ENCODE assay signal across 10 mouse cellular contexts in genomic region chr13:64205186-64205585, GRCm38 (mm10). TPM values are rescaled to one million over a fixed set of nuclear protein-coding genes. Genes with fewer than 3 reads are reported as not detected.
A peak's percentile ranks its signal among the peaks of the same experiment; 100 is the strongest.
DNase-seq lines count a peak whose midpoint lies in the region; ATAC-seq and TF ChIP-seq lines count a peak whose summit lies in the region.
"Had no signal": no experiment of that assay in that cellular context is flagged by ENCODE, and none has a peak within 500 bp of the region (broad histone marks: within the 10 kb centered on the region; RNA-seq: fewer than 3 reads in every experiment).

No protein-coding gene starts in this region.

- no peaks in the 10 kb centered on the region for H3K9me3 ChIP-seq in heart, postnatal 0 days (replicated peaks; ENCODE audit: control insufficient read depth, low read length)
- no peaks in the 10 kb centered on the region for H3K9me3 ChIP-seq in hindbrain, embryonic 14.5 days (ENCODE audit: control insufficient read depth, low read length)
- H3K9me3 ChIP-seq: G1E; megakaryocyte, embryonic 14.5 days had no signal

- peak; percentile 38 for DNase-seq in heart, postnatal 0 days (ENCODE audit: low spot score)
- no peak for DNase-seq in heart, adult 2 months
- no peak for DNase-seq in Patski (ENCODE audit: low read depth, low spot score)
- DNase-seq in hindbrain, embryonic 14.5 days (ENCODE audit: low spot score) = no peak
- peak; percentile 64 for DNase-seq in lung, postnatal 10 days
- DNase-seq in urinary bladder, postnatal 10 days (ENCODE audit: low spot score) = no peak
- no peak for DNase-seq in right cerebral cortex, postnatal 36 days (ENCODE audit: low spot score in 2 of 2)
- DNase-seq in gastrocnemius, postnatal 14 days = no peak

- peaks cover 13% of the 10 kb centered on the region for H3K36me3 ChIP-seq in heart, postnatal 0 days (replicated peaks; ENCODE audit: control insufficient read depth, insufficient read depth, low read length)
- H3K36me3 ChIP-seq in heart, adult 2 months (ENCODE audit: control insufficient read depth, insufficient read depth, low read length) = no peaks in the 10 kb centered on the region
- H3K36me3 ChIP-seq in hindbrain, embryonic 14.5 days (replicated peaks; ENCODE audit: control insufficient read depth, insufficient read depth) = no peaks in the 10 kb centered on the region
- H3K36me3 ChIP-seq: G1E had no signal

- peak; percentile 85 for ATAC-seq in heart, postnatal 0 days (ENCODE audit: insufficient read depth, low read depth)
- ATAC-seq in Patski = no peak
- peak; percentile 59; the same call in 1 of the 2 replicates for ATAC-seq in hindbrain, embryonic 14.5 days (ENCODE audit: low FRiP score)

- peak; percentile 67 for TF ChIP-seq CTCF in heart, postnatal 0 days (IDR thresholded peaks at IDR 0.05; ENCODE audit: low read depth)
- TF ChIP-seq CTCF in heart, adult 2 months (IDR thresholded peaks at IDR 0.05) = no peak; the same call in 1 of the 2 replicates
- TF ChIP-seq CTCF in Patski (IDR thresholded peaks at IDR 0.05) = peak; percentile 22

- CTCF ChIA-PET in Patski (lab: Charles Lee) = interaction anchor here (0.7 to 2.7 kb wide), 3 partner anchors 24 to 54 kb away, joined by 3 to 9 read pairs (median 3); no protein-coding TSS in a partner anchor

- H3K27me3 ChIP-seq in heart, postnatal 0 days (ENCODE audit: control insufficient read depth, insufficient read depth, low read length) = no peaks in the 10 kb centered on the region
- H3K27me3 ChIP-seq in heart, adult 2 months (ENCODE audit: control insufficient read depth, insufficient read depth, low read length) = no peaks in the 10 kb centered on the region
- no peaks in the 10 kb centered on the region for H3K27me3 ChIP-seq in Patski
- no peaks in the 10 kb centered on the region for H3K27me3 ChIP-seq in hindbrain, embryonic 14.5 days (ENCODE audit: control insufficient read depth, insufficient read depth, low read length)
- H3K27me3 ChIP-seq: megakaryocyte, embryonic 14.5 days had no signal

- in situ Hi-C loops in Patski (cut with MboI; ENCODE audit: low pct_unique_long_range_greater_than_20kb) = no loop called here

- H3K27ac ChIP-seq in heart, postnatal 0 days (ENCODE audit: low read depth) = no peak overlapping the region
- no peak overlapping the region for H3K27ac ChIP-seq in heart, adult 2 months
- H3K27ac ChIP-seq in hindbrain, embryonic 14.5 days = no peak overlapping the region

- TF ChIP-seq POLR2A in heart, adult 2 months (IDR thresholded peaks at IDR 0.05; ENCODE audit: insufficient read depth, low read depth, low read length) = no peak

- POLR2A ChIA-PET in Patski (lab: Charles Lee) = interaction anchor here (0.5 kb wide), 1 partner anchor 73 kb away, joined by 4 read pairs; no protein-coding TSS in a partner anchor

- H3K4me3 ChIP-seq in heart, postnatal 0 days (ENCODE audit: low read depth, low read length) = no peak overlapping the region
- no peak overlapping the region for H3K4me3 ChIP-seq in heart, adult 2 months
- H3K4me3 ChIP-seq in hindbrain, embryonic 14.5 days (replicated peaks; ENCODE audit: low read length) = no peak overlapping the region
- H3K4me3 ChIP-seq: megakaryocyte, embryonic 14.5 days had no signal

- TF ChIP-seq EP300 in heart, postnatal 0 days (IDR thresholded peaks at IDR 0.05; ENCODE audit: low read depth) = no peak
- TF ChIP-seq EP300 in heart, adult 2 months (IDR thresholded peaks at IDR 0.05; ENCODE audit: insufficient read depth, low read depth, low read length) = no peak

- no peaks in the 10 kb centered on the region for H3K79me2 ChIP-seq in heart, adult 2 months (replicated peaks; ENCODE audit: control insufficient read depth, insufficient read depth, low read length)

- 50% methylated on average over 2 of the region's 2 CpGs for WGBS in heart, postnatal 0 days
- 27% methylated on average over 2 of the region's 2 CpGs for WGBS in heart, adult 2 months
- WGBS in hindbrain, embryonic 14.5 days = 32% methylated on average over 2 of the region's 2 CpGs

- no peak overlapping the region for H3K4me2 ChIP-seq in heart, postnatal 0 days (ENCODE audit: low read depth, low read length)
- H3K4me2 ChIP-seq in hindbrain, embryonic 14.5 days (replicated peaks) = no peak overlapping the region

- intact Hi-C loops in heart, adult 2 months (cut with DNase I) = no loop called here
- intact Hi-C loops in gastrocnemius, postnatal 14 days (cut with DNase I; ENCODE audit: low total_unique reads) = no loop called here

- no peak overlapping the region for H3K9ac ChIP-seq in heart, postnatal 0 days (replicated peaks; ENCODE audit: low read depth, low read length)
- no peak overlapping the region for H3K9ac ChIP-seq in heart, adult 2 months (ENCODE audit: low read depth, low read length)
- H3K9ac ChIP-seq in hindbrain, embryonic 14.5 days = no peak overlapping the region

- H3K4me1 ChIP-seq in heart, postnatal 0 days (ENCODE audit: control insufficient read depth, insufficient read depth) = no peaks in the 10 kb centered on the region
- no peaks in the 10 kb centered on the region for H3K4me1 ChIP-seq in heart, adult 2 months (ENCODE audit: control insufficient read depth, insufficient read depth, low read length)
- no peaks in the 10 kb centered on the region for H3K4me1 ChIP-seq in hindbrain, embryonic 14.5 days (replicated peaks; ENCODE audit: control insufficient read depth, insufficient read depth, low read length)

RNA-seq across cellular contexts. Expression of gene Habp4, which starts 43.6 kb away (rescaled TPM):
- total RNA-seq in heart, postnatal 0 days (2014; rRNA removed; ENCODE audit: low replicate concordance) = 39.7 and 50.3 TPM in 2 replicates
- 42.1 and 44.0 TPM in 2 replicates for polyA plus RNA-seq in heart, postnatal 0 days (2015; fragmentation: Nextera tagmentation; extraction: Ambion mirVana)
- 10 to 100 TPM; 47.7 to 48.2 TPM for total RNA-seq in heart, adult 2 months (2021)
- 29.3 and 37.6 TPM in 2 replicates for polyA plus RNA-seq in heart, adult 2 months (2012; rRNA removed)
- polyA plus RNA-seq in Patski (2021) = 65.7 TPM
- 52.4 and 65.2 TPM in 2 replicates for polyA plus RNA-seq in hindbrain, embryonic 14.5 days (2014; fragmentation: Nextera tagmentation; extraction: Ambion mirVana)
- 10 to 100 TPM; 19.6 to 24.4 TPM for total RNA-seq in gastrocnemius, postnatal 14 days (2021)

RNA-seq across cellular contexts. Expression of gene Zfp367, which starts 52.2 kb away (rescaled TPM):
- total RNA-seq in heart, postnatal 0 days (2014; rRNA removed; ENCODE audit: low replicate concordance) = 35.0 and 35.6 TPM in 2 replicates
- 22.7 and 23.8 TPM in 2 replicates for polyA plus RNA-seq in heart, postnatal 0 days (2015; fragmentation: Nextera tagmentation; extraction: Ambion mirVana)
- total RNA-seq in heart, adult 2 months (2021) = 10 to 100 TPM; 20.9 to 23.0 TPM
- 14.4 and 27.1 TPM in 2 replicates for polyA plus RNA-seq in heart, adult 2 months (2012; rRNA removed)
- polyA plus RNA-seq in Patski (2021) = 23.3 TPM
- 5.8 and 8.0 TPM in 2 replicates for polyA plus RNA-seq in hindbrain, embryonic 14.5 days (2014; fragmentation: Nextera tagmentation; extraction: Ambion mirVana)
- 10 to 100 TPM; 10.9 to 12.9 TPM for total RNA-seq in gastrocnemius, postnatal 14 days (2021)

Comparison
In these comparisons a context has a peak if more than half of its experiments do, and no peak if none do; other contexts are left out.
1. DNase-seq: peak in heart, postnatal 0 days (single experiment) and lung, postnatal 10 days (single experiment); none in heart, adult 2 months (0 of 2), Patski (single experiment), hindbrain, embryonic 14.5 days (single experiment), urinary bladder, postnatal 10 days (single experiment), right cerebral cortex, postnatal 36 days (0 of 2) and gastrocnemius, postnatal 14 days (single experiment).